Mouse (Mus musculus) right cerebral cortex, adult 2 months (tissue): ENCODE measurements around the gene Med14.

Experiments used
- DNase-seq, 2 experiments: peaks; one replicate each; pipeline ENCODE4 v3.0.0; 2021 to 2022; ENCODE audit warnings: low spot score in 2 of 2

Gene Med14

DNA sequence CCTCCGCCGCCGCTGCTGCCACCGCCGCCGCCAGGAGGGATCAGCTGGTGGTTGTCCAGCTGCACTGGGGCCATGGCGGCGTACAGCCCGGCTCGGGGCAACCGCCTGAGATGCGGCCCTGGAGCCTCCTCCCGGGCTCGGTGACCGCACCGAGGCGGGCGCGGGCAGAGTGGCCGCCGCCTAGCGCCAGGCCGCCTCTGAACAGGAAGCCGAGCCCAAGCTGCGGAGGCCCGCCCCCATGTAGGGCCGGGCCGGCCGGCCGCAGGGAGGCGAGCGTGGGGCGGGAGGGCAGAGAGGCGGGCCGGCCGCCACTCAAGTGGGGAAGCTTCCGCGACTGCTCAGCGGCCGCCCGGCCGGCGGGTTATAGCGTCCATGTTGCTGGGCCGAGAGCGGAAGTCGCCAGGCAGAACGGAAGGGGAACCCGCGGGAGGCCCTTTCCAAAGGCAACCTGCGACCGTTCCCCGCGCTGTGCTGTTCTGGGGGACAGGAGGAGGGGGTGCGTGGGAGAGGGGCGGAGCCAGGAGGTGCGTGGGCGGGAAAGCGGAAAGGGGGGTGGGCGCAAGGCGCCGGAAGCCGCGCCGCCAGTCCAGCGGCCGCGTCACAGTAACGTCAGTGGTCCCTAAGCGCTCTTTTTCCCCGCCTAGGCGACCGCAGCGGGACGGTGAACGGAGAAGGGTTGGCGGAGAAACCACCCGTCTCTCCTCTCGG lies at the start of gene Med14:
Gene Med14 (minus strand): TSS at position 448 of the 708 bp plus-strand sequence.
- DNase-seq: peak; percentile 73 to 76

DNA sequence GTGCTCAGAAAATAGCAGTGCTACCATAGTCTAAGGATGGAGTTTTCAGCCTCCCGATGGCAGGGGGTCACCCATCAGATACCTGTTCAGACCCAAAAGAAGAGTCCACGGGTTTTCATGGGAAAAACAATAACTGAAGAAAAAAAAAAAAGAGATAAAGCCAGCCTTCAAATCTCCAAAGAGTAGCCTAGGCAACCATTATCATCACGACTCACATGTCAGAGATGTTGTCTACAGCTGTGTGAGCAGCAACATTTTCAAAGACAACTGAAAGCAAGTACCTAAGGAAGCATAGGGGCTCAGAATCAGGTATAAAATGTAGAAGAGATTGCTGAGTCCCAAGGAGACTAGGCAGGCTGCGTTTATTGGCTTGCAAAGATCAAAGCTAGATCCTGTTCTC lies 38.7 kb upstream of the Med14 start:
- no peak for DNase-seq

DNA sequence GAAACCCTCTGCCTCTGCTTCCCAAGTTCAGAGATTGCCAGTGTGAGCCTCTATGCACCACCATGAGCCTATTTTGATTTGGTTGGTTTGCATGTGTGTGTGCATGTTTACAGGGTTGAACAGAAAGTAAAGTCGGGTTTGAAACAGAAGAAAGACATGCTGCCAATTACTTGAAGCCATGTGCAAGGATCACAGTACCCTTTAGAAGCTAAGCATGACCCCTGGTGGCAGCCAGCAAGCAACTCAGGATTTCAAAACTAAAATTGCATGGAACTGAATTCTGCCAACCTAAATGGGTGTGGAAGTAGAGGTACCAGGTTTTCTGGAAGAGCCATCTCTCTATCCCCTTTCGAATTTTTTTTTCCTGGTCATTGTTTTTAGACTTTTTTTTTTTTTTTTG lies 33.0 kb upstream of the Med14 start:
- no peak for DNase-seq

DNA sequence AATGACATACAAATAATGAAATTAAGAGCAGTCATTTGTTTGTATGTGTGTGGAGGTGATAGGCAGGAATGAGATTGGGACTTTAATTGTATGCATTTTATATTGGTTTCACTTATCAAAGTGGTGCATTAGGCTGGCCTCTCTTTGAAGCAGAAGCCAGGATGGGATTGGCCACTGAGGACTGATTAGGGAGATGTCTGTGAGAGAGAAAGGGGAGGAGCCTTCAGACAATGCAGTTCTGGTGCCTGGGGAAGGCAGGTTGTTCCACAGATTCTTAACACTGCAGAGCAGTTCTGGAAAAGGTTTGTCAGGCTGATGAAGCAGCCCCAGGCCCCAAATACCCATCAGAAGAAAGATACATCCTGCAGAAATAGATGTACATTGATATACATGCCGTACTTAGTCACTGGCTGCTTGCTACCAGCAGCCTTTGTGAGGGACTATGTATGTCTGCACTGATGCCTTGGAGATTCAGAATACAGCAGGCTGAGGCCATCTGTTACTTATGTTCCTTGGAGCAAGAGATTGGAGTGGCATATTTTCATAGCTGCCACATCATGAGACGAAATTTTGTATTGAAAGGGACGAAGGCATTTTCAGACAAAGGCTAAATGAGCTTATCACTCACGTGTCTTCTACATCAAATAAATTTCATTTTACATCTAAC lies 29.9 kb upstream of the Med14 start:
- peak in 1 of 2 experiments; percentile 9 for DNase-seq

DNA sequence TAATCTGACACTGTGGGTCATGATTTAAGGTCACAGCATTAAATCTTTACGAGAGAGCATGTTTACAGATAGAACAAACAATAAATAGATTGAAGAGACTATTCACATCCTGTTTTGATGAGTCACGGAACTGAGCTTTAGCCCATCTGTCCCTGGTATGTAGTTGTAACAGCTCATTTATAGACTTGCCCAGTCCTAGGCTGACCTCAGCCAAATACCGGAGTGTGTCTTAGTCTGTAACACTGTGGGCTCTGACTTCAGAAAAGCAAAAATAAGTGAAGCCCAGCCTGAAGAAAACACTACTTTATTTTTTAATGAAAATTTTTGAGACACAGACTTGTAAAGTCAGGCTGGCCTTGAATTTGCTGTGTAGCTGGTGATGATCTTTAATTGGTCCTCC lies 11.4 kb upstream of the Med14 start:
- DNase-seq: no peak

DNA sequence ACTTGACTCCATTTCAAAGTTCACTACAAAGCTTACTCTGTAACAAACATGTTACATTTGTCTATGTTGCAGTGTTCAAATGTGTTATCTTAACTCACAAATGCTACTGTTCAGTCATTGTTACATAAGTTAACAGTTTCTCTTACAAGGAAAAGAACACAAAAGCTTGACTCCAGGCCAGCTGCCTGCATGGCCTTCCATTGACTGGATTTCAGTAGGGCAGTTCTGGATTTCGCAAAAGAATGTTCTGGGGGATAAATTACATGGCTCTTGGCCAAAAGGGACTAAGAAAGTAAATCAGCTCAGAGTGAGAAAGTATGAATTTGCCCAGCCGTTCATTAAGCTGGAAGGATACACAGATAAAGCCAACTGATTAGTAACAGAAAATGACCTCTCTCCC lies 9.7 kb upstream of the Med14 start:
- no peak for DNase-seq

DNA sequence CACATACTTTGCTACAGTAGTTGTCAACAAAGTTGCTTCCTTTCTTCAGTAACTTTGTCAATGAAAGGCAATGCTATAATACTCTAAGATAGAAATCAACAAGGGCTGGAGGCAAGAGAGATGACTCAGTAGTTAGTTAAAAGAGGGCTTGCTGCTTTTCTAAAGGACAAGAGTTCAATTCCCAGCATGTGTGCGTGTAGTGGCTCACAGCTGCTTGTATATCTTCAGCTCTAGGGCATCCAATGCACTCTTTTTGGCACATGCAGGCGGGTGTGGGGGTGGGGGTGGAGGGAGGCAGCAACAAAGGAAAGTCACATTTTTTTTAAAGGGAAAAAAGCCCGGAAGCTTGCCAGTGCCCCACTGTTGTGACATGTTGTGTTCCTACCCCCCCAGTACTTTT lies 6.7 kb upstream of the Med14 start:
- DNase-seq: no peak

DNA sequence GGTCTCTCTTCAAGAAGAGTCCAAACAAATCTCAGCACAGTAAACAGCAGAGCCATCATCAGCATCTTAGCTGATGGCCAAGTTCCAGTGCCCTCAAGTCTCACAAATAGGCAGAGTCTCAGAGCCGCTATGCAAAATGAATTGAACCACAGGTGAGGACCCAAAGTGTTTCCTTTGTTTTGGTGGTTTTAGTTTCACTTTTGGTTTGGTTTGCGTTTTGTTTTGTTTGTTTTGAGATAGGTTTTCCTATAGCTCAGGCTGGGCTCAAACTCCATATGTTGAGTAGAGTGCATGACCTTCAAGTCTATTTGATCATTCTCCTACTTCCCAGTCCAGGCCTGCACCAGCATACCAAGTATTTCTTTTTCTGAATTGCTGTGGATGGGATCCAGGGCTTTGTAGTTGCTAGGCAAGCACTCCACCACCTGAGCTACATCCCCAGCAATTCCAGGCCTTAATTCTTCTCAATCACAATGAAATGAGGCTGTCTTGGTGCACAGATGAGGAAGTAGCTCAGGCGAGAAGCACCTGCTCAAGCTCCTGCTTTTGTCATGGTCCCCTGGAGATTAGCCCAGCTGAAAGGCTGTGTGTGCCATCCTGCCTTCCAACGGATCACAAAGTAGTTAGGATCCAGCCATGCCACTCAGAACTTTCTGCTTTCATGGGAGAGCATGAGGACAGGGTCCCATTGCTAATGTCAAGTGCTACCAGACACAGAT lies 5.1 kb upstream of the Med14 start:
- no peak for DNase-seq

DNA sequence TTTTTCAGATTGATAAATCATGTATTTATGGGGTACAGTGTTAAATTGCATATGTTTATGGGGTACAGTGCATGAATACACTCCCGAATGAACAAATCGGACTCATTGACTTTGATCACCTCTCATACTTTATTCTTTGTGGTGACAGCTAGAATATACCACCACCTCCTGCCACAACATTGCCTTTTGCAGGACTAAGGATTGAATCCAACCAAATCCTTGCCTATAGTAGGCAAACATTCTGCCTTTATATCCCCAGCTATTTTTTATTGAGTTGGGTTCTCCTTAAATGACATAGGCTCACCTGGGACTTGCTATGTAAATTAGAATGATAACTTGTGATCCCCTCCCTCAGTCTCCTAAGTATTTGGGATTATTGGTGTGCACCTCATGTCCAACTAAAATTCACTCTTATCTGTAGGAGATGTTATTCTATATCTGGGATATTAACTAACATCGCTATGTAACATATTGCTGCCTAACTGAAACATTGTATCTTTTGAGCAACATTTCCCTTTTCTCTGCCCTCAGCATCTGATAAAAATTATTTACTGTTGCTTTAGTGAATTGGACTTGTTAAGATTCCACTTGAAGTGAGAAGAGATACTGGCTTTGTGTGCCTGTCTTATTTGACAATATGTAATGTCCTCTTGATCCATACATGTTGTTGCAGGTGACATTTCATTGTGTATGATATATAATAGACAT lies 1.4 kb upstream of the Med14 start:
- no peak for DNase-seq

DNA sequence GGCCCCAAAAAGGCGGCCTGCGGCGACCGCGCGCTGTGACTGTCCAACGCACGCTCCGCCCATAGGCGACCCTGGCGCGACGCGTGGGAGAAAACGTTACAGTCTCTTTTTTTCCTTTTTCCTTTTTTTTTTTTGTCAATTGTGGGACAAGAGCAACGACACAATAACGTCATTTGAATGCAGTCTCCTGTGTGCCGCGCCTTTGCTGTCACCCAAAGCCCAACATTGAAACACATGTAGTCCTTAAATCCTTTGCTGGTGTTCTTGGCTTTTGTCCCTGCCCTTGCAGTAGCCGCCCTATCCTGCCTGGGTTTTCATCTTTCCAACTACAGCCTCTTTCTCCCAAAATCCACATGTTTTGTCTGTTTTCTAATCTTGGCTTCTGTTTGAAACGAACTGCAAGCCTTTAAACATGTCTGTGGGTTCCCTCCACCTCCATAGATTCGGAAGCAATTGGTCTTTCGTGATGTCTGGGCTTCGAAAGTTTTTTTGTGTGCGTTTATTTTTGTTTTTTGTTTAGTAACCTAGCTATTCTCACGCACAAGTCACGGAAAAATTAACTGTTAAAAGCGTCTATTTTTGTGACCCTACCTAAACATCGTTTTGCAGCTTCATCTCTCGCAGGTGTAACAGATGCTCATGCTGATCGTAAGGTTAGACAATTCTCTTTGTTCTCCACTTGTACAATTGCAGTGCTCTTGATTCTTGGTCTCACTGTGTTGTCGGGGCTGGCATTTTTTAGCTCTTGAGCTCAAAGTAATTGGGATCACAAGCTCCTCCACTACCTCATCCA lies 657 bp upstream of the Med14 start:
- peak in 1 of 2 experiments; percentile 5 for DNase-seq

DNA sequence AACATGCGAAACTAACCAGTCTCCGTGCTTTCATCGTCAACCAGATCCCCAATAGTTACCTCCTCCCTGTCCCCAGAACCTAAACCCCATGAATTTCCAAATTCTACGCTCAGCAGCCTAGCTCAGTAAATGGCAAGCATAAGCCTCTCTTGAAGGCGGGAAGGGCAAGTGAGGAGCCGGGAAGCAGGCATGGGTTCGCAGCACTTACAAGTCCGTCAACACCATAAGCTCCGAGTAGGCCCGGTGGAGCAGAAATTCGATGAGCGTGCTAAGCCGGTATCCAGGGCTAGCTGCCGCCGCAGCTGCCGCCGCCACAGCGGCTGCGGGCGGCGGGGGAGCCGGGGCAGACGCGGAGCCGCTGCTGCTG lies 631 bp downstream of the Med14 start:
- peak in 1 of 2 experiments; percentile 10 for DNase-seq

DNA sequence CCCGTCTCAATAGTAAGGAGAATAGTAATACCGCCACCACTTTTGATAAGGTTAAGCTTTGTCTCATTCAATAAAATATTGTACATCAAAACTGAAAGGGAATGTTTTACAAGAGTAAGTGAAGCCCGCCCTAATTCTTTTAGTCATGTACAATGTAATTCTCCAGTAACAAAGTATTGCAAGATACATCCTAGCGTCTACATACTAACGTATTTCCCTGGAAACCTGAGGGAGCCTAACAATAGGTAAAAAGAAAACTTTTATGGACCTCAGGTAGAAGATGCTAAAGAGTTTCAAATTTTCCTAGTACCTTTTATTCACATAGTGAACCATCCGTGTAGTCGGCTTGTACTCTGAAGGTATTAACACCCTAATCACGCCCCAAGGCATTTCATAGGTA lies 1.4 kb downstream of the Med14 start:
- no peak for DNase-seq

DNA sequence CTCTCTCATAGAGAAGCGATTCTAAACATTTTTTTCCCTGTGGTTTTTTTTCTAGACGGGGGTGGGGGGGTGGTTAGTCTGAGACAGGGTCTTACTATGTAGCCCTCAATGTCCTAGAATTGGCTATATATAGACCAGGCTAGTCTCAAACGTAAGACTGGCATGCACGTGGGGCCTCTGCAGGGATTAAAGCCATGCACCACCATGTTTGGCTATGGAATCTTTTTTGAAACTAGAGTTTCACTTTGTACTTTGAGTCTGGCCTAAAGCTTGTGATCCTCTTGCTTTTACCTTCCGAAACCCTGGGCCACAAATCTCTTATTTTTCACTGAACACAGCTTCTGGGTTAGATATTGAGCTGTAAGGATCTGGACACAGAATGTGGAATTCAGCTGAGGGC lies 2.2 kb downstream of the Med14 start:
- DNase-seq: no peak

DNA sequence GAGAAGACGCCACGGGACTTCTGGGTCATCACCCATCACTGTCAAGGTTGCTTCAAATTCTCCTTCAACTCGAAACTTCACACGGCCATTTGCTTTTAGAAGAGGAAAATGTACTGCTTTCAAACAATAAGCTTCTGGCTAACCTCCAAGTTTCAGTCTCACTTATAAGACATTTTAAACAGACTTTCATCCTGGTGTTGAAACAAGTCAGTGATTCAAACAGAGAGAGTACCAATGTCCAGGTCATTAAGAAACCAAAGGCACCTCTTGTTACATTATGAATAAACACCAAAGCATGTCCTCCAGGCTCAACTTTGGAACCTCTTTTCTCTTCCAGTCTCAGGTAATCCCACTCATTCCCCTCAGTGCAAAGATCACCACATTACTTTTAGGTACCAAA lies 14.0 kb downstream of the Med14 start:
- no peak for DNase-seq

DNA sequence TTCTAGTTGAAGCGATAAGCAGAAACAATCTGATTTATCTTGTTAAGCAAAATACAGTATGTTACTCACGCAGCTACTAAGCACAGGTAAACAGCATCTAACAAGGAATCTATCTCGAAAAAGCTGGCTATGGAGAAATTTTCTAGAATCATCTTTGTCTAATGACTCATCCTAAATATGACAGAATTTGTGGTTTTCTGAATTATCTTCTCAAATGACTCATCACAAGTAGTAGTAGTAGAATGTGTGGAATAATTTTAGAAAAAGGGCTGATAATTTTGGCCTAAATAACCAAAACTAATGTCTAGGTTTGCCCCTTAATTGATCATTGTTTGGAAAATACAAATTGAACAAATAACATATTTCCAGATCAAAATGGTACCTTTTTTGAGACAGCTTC lies 15.1 kb downstream of the Med14 start:
- DNase-seq: no peak

DNA sequence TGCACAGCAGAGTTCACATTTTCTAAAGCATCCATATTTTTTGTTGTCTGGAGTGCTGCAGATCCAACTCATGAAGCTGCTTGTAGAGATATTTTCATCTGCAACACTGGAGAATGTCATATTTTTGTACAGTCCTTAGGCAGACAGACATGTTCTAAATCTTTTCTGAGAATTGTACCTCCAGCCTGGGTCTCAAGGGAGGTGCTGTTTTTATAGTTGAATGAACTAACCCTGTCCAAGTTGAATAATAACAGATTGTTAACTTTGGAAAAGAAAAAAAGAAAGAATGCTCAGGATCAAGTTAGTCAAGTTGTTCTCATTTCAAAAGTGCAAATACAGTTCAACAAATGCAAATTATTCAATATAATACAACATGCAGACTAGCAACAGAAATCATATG lies 21.5 kb downstream of the Med14 start:
- no peak for DNase-seq

DNA sequence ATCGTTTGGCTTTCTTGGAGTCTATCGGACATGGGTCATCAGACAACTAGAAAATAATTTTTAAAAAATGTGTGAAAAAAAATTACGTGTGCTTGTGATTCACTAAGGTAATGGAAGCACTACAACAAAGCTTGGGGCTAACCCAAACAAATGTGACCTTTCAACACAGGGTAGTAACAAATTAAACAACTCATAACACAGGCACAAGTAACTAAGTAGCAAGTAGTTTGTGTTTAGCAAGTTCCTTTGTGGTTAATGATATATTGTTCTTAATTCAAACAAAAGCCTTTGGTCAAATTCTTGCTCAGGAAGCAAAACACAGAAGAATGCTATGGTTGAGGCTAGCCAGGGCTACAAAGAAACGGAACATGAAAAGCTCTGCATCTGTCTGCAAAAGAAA lies 45.8 kb downstream of the Med14 start:
- no peak for DNase-seq

DNA sequence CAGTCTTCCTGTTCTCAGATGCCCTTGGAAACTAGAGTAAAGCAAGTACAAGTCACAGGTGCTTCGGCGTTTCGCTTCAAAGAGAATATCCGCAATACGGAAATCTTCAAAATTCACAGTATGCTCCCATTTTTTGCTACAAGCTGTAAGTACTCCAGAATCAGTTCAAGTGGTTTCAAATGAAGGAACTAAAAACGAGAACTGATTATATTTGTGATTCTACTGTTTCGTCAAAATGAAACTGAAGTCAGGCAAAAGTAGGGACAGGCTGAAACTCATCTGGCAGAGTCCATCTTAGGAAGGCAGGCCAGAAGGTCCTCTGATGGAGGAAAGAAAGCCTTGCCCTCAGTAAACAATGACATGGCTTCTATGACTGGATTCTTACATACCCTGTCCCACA lies 48.1 kb downstream of the Med14 start:
- DNase-seq: no peak

DNA sequence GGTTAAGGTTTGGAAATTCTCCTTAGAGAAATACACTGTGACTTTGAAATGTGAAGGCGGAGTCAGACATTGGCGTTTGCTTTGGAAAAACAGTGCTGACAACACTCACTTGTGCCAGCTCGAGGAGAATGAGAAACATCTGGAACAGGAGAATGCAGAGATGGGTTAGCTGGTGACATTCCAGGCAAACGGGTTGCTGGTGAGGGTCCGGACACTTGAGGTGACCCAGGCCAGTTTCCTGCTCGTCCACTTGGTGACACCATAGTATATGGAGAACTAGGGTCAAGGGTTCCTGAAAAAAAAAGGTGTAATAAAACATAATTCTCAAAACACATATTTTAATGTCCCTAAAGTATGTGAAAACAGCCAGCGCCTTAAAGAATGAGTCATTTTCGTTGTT lies 75.0 kb downstream of the Med14 start:
- DNase-seq: no peak

DNA sequence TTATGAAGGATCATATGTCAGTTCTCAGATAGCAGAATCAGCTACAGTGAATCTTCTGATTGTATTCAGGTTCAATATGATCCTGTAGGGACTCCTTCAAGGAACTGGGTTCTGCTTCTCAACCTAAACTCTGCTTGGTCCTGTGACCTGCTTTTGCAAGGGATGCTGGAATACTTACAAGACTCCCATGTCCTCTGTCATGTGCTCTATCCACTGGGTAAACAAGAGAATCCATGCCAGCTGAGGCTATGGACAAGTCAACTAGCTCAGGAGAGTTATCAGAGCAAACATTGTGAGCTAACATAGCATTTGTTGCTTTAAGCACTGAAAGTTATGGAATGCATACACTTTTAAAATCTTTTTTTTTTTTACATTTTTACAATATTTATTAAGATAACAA lies 75.8 kb downstream of the Med14 start:
- no peak for DNase-seq

DNA sequence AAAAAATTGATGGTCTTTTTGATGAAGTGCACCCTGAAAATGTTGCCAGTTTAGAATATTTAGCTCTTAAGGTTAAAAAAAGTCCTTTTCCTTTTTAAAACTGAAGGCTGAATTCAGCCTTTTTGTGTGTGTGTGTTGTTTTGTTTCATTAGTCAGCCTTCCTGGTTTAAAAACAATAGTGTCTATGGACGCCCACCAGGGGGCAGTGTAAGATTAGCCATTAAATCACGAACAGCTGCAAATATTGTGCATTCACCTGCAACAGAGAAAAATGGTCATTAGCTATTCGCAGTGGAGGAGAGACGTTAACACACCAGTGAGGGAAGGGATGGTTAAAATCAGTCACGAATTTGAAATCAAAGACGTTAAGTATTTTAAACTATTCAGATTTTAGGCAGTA lies 84.5 kb downstream of the Med14 start:
- peak; percentile 57 to 70 for DNase-seq
